Mouse (Mus musculus): ENCODE data around the gene Arfgap2.

DNA sequence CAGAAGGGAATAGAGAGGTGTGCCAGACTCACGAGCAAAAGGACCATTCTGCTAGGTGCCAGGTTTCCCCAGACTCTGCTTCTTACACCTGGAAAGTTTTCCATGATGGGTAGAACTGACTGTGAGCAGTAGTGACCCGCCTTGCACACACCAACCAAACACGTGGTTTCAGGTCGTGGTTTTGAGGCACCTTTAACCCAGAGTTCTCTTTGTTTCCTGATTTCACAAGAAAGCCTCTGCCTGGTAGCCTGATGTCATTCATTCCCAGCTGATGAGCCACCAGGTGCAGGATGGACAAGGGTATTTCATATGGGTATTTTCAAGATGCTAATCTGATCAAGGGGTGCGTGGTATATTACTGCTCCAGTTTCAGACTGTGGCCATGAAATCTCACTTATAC lies 22.2 kb upstream of the Arfgap2 start:
- TF ChIP-seq POLR2A (IDR thresholded peaks at IDR 0.05; ENCODE audit: control insufficient read depth, low read depth, low read length) (no peak), CTCF (IDR thresholded peaks at IDR 0.05; ENCODE audit: control insufficient read depth, insufficient read depth, insufficient replicate concordance, low read depth, low read length) (no peak)

All from testis, adult 2 months (tissue).